Mouse (Mus musculus): ENCODE measurements at regions not wholly inside any gene's neighbourhood (a gene's known extent, or its start where the extent isn't known, plus 50 kb on each side); places are given as distances from the start of the nearest gene placed in this dataset.

- TF ChIP-seq POLR2A (IDR thresholded peaks at IDR 0.05; ENCODE audit: control insufficient read depth, low read depth, low read length) (no peak), CTCF (IDR thresholded peaks at IDR 0.05; ENCODE audit: control insufficient read depth, insufficient read depth, insufficient replicate concordance, low read depth, low read length) (no peak)
Observed at GRCm38 (mm10) chr10:111385561-111385960, 87.1 kb downstream of the Bbs10 start.
